Mouse (Mus musculus) kidney, adult 2 months (tissue): ENCODE measurements around the gene Cd200r3.

Experiments
- CTCF ChIP-seq: fragments of 200-500 bp; conservative IDR thresholded peaks from 2 replicates; pipeline ENCODE4 v1.5.1; 2011; ENCODE audit warnings: low read depth, mild to moderate bottlenecking, control low read depth, low read length, moderate library complexity, mixed read lengths; ENCODE audit not compliant: insufficient read depth, insufficient read length
- POLR2A ChIP-seq: fragments of 200-500 bp; IDR thresholded peaks from one replicate; pipeline ENCODE4 v1.6.1; 2011; ENCODE audit warnings: low read depth, low read length, control low read depth

- TF ChIP-seq POLR2A = no peak
- TF ChIP-seq CTCF = no peak
Measured at GRCm38 (mm10) chr16:44986029-44986428, 42.6 kb downstream of the Cd200r3 start.
